Comparison of ENCODE assay signal across 26 mouse cellular contexts in the genomic region with DNA sequence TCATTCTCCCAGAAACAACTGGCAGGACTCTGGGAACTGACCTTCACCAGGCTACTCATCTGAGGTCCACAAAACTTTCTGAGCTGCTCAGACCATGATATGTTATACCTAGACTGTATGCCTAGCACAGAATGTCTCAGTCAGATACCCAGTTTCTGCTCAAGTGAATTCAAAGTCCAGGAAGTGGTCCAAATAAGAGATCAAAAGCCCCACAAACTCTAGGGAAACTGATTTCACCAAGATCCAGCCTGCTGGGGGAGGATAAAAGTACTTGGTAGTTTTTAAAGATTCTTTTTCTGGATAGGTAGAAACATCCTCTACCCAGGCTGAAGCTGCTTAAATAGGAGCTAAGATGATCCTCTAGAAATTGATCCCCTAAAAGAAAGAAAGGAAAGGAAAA. TPM values are rescaled to one million over a fixed set of nuclear protein-coding genes. Genes with fewer than 3 reads are reported as not detected.
"Had no signal": no experiment of that assay in that cellular context is flagged by ENCODE, and none has a peak within 500 bp of the region (broad histone marks: within the 10 kb centered on the region; RNA-seq: fewer than 3 reads in every experiment).

No protein-coding gene starts in this region.

- H3K4me3 ChIP-seq: lung, embryonic 15.5 days; megakaryocyte, embryonic 14.5 days; midbrain, embryonic 13.5 days; midbrain, embryonic 15.5 days; neural tube, embryonic 13.5 days; neural tube, embryonic 15.5 days; stomach, embryonic 15.5 days had no signal

- H3K27ac ChIP-seq: lung, embryonic 15.5 days; macrophage; midbrain, embryonic 13.5 days; midbrain, embryonic 15.5 days; neural tube, embryonic 13.5 days; neural tube, embryonic 15.5 days; stomach, embryonic 15.5 days; stomach, postnatal 0 days had no signal

- H3K9me3 ChIP-seq: lung, embryonic 15.5 days; megakaryocyte, embryonic 14.5 days; midbrain, embryonic 13.5 days; midbrain, embryonic 15.5 days; neural tube, embryonic 13.5 days; neural tube, embryonic 15.5 days; stomach, embryonic 15.5 days had no signal

- H3K4me2 ChIP-seq: lung, embryonic 15.5 days; midbrain, embryonic 11.5 days; midbrain, embryonic 13.5 days; midbrain, embryonic 15.5 days; neural tube, embryonic 13.5 days; neural tube, embryonic 15.5 days; stomach, embryonic 15.5 days had no signal

- H3K9ac ChIP-seq: liver, postnatal 0 days; lung, embryonic 15.5 days; midbrain, embryonic 13.5 days; midbrain, embryonic 15.5 days; neural tube, embryonic 13.5 days; neural tube, embryonic 15.5 days; stomach, embryonic 15.5 days had no signal

- DNase-seq: liver, postnatal 0 days; lung, adult 2 months; lung, postnatal 14 days; lung, postnatal 36 days; retina, postnatal 1 day; right cerebral cortex, adult 18-20 months; right cerebral cortex, postnatal 14 days; thymus, adult 2 months; thymus, postnatal 14 days; thymus, postnatal 4 days had no signal

- H3K27me3 ChIP-seq: lung, embryonic 15.5 days; megakaryocyte, embryonic 14.5 days; midbrain, embryonic 13.5 days; midbrain, embryonic 15.5 days; neural tube, embryonic 13.5 days; neural tube, embryonic 15.5 days; stomach, embryonic 15.5 days had no signal

- H3K36me3 ChIP-seq: lung, embryonic 15.5 days; midbrain, embryonic 13.5 days; midbrain, embryonic 15.5 days; neural tube, embryonic 13.5 days; neural tube, embryonic 15.5 days; stomach, embryonic 15.5 days had no signal

- ATAC-seq: liver, postnatal 0 days; lung, postnatal 0 days; midbrain, embryonic 13.5 days; midbrain, embryonic 15.5 days had no signal

- H3K4me1 ChIP-seq: lung, embryonic 15.5 days; megakaryocyte, embryonic 14.5 days; midbrain, embryonic 13.5 days; midbrain, embryonic 15.5 days; neural tube, embryonic 13.5 days; neural tube, embryonic 15.5 days; stomach, embryonic 15.5 days had no signal

RNA-seq across cellular contexts. Expression of a gene that starts 9.6 kb away (rescaled TPM):
- total RNA-seq: megakaryocyte progenitor cell, adult 5-6 weeks; midbrain, postnatal 0 days; monocyte, adult 5-6 weeks had no signal
- polyA plus RNA-seq: liver, postnatal 0 days; macrophage; midbrain, embryonic 11.5 days; midbrain, embryonic 13.5 days; midbrain, embryonic 15.5 days; midbrain, postnatal 0 days; neural tube, embryonic 11.5 days; neural tube, embryonic 13.5 days; spleen, adult 2 months had no signal
